In the genomic region with DNA sequence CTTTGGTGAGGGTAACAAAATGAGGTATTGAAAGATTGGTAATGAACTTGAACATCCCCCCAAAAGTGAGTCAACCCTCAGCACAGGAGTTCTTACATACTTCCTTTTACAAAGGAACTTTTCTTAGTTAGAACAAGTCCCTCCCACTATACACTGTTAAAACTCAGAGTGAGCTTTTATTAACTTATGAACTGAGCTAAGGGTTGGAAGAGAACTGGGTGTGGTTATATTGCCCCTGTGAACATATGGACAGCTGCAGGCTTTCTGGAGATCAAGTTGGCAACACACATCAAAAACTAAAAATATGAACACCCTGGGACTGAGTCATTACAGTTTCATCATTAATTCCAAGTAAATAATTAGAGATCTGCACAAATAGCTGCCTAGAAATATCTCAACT, we compare ENCODE assay signal across 22 mouse cellular contexts.
DNase-seq lines count a peak whose midpoint lies in the region; ATAC-seq lines count a peak whose summit lies in the region.
"Had no signal": no experiment of that assay in that cellular context is flagged by ENCODE, and none has a peak within 500 bp of the region (broad histone marks: within the 10 kb centered on the region; RNA-seq: fewer than 3 reads in every experiment).

No protein-coding gene starts in this region.

- no peak overlapping the region for H3K9ac ChIP-seq in limb, embryonic 12.5 days (replicated peaks)
- H3K9ac ChIP-seq: embryonic facial prominence, embryonic 13.5 days; embryonic facial prominence, embryonic 15.5 days; forebrain, embryonic 12.5 days had no signal

- H3K4me3 ChIP-seq in limb, embryonic 12.5 days (replicated peaks) = no peak overlapping the region
- no peak overlapping the region for H3K4me3 ChIP-seq in limb, embryonic 10.5 days
- H3K4me3 ChIP-seq: embryonic facial prominence, embryonic 13.5 days; embryonic facial prominence, embryonic 15.5 days; erythroblast, embryonic 14.5 days; forebrain, embryonic 10.5 days; forebrain, embryonic 12.5 days had no signal

- H3K9me3 ChIP-seq in limb, embryonic 12.5 days = no peaks in the 10 kb centered on the region
- no peaks in the 10 kb centered on the region for H3K9me3 ChIP-seq in limb, embryonic 10.5 days (replicated peaks)
- H3K9me3 ChIP-seq: embryonic facial prominence, embryonic 13.5 days; embryonic facial prominence, embryonic 15.5 days; forebrain, embryonic 10.5 days; forebrain, embryonic 12.5 days had no signal

- H3K4me2 ChIP-seq in limb, embryonic 12.5 days = no peak overlapping the region
- H3K4me2 ChIP-seq: embryonic facial prominence, embryonic 13.5 days; embryonic facial prominence, embryonic 15.5 days; forebrain, embryonic 12.5 days had no signal

- H3K27me3 ChIP-seq in limb, embryonic 12.5 days = no peaks in the 10 kb centered on the region
- H3K27me3 ChIP-seq in limb, embryonic 10.5 days (ENCODE audit: low read depth, poor library complexity, severe bottlenecking) = no peaks in the 10 kb centered on the region
- H3K27me3 ChIP-seq: embryonic facial prominence, embryonic 13.5 days; embryonic facial prominence, embryonic 15.5 days; forebrain, embryonic 12.5 days had no signal

- peaks cover 48% of the 10 kb centered on the region for H3K4me1 ChIP-seq in limb, embryonic 12.5 days (replicated peaks)
- H3K4me1 ChIP-seq in limb, embryonic 10.5 days = peaks cover 26% of the 10 kb centered on the region
- H3K4me1 ChIP-seq: forebrain, embryonic 10.5 days had no signal

- no peak for DNase-seq in limb, embryonic 10.5 days (ENCODE audit: low spot score)
- DNase-seq in large intestine, adult 2 months (ENCODE audit: low read depth, low spot score) = peak; percentile 32
- no peak for DNase-seq in gastrocnemius, postnatal 25 days
- no peak for DNase-seq in lung, postnatal 10 days
- DNase-seq: adrenal gland, adult 2 months; adrenal gland, postnatal 10 days; adrenal gland, postnatal 25 days; cerebellum, adult 11 months; cerebellum, adult 18-20 months; cerebellum, adult 8-10 months; cerebellum, adult 9-11 months; cerebellum, postnatal 14 days; cerebellum, postnatal 36 days; embryo, embryonic 11 days had no signal

- no peaks in the 10 kb centered on the region for H3K36me3 ChIP-seq in limb, embryonic 12.5 days
- H3K36me3 ChIP-seq in limb, embryonic 10.5 days = no peaks in the 10 kb centered on the region
- H3K36me3 ChIP-seq: embryonic facial prominence, embryonic 13.5 days; embryonic facial prominence, embryonic 15.5 days; forebrain, embryonic 10.5 days; forebrain, embryonic 12.5 days had no signal

- H3K27ac ChIP-seq in limb, embryonic 12.5 days = 0 out of 2 replicates have a peak overlapping the region, but pooled peaks have one; percentile 45
- H3K27ac ChIP-seq in limb, embryonic 10.5 days = no peak overlapping the region
- H3K27ac ChIP-seq: embryonic facial prominence, embryonic 13.5 days; embryonic facial prominence, embryonic 15.5 days; forebrain, embryonic 10.5 days; forebrain, embryonic 12.5 days had no signal

- ATAC-seq in limb, embryonic 12.5 days (ENCODE audit: insufficient number of reproducible peaks, insufficient read depth, low FRiP score, low TSS enrichment, low read depth) = no peak
- ATAC-seq: forebrain, embryonic 14.5 days; forebrain, embryonic 16.5 days had no signal
